Mouse (Mus musculus): ENCODE data around the gene Tenm3.

Gene Tenm3

GRCm38 (mm10) chr8:48376774-48377173, 467.0 kb downstream of the Tenm3 start:
- CTCF ChIA-PET: no interaction called here

GRCm38 (mm10) chr8:48375183-48375582, 468.6 kb downstream of the Tenm3 start:
- POLR2A ChIA-PET: interaction anchor here in 1 of 4 experiments (1.2 kb wide), 1 partner anchor 25 kb away, joined by 3 read pairs; no protein-coding TSS in a partner anchor
- CTCF ChIA-PET: no interaction called here

More at GRCm38 (mm10) chr8:48376774-48377173, 467.0 kb downstream of the Tenm3 start:
- POLR2A ChIA-PET: no interaction called here

- CTCF ChIA-PET: no interaction called here
- POLR2A ChIA-PET: interaction anchor here in 1 of 4 experiments (1.1 kb wide), 1 partner anchor 13 kb away, joined by 3 read pairs; no protein-coding TSS in a partner anchor
Measured at GRCm38 (mm10) chr8:48373404-48373803, 470.3 kb downstream of the Tenm3 start.

- POLR2A ChIA-PET: no interaction called here
- CTCF ChIA-PET: no interaction called here
Measured at GRCm38 (mm10) chr8:48367164-48367563, 476.6 kb downstream of the Tenm3 start.

GRCm38 (mm10) chr8:48356849-48357248, 486.9 kb downstream of the Tenm3 start:
- ChIA-PET POLR2A (no interaction called here), CTCF (no interaction called here)

GRCm38 (mm10) chr8:48353458-48353857, 490.3 kb downstream of the Tenm3 start:
- POLR2A ChIA-PET: no interaction called here

GRCm38 (mm10) chr8:48348901-48349300, 494.9 kb downstream of the Tenm3 start:
- ChIA-PET POLR2A (no interaction called here), CTCF (no interaction called here)

More at GRCm38 (mm10) chr8:48353458-48353857, 490.3 kb downstream of the Tenm3 start:
- CTCF ChIA-PET: interaction anchor here in 1 of 4 experiments (0.6 kb wide), 1 partner anchor 256 kb away, joined by 3 read pairs; no protein-coding TSS in a partner anchor

GRCm38 (mm10) chr8:48348386-48348785, 495.4 kb downstream of the Tenm3 start:
- ChIA-PET POLR2A (interaction anchor here in 1 of 4 experiments (1.5 kb wide), 1 partner anchor 37 kb away, joined by 3 read pairs; no protein-coding TSS in a partner anchor), CTCF (no interaction called here)

- ChIA-PET POLR2A (interaction anchor here in 1 of 4 experiments (0.6 kb wide), 1 partner anchor 156 kb away, joined by 3 read pairs; no protein-coding TSS in a partner anchor), CTCF (no interaction called here)
Measured at GRCm38 (mm10) chr8:48343067-48343420, 500.7 kb downstream of the Tenm3 start.

- CTCF ChIA-PET: no interaction called here
- POLR2A ChIA-PET: interaction anchor here in 1 of 4 experiments (0.6 kb wide), 1 partner anchor 157 kb away, joined by 3 read pairs; no protein-coding TSS in a partner anchor
Measured at GRCm38 (mm10) chr8:48342321-48343066, 501.3 kb downstream of the Tenm3 start.

GRCm38 (mm10) chr8:48341692-48342091, 502.1 kb downstream of the Tenm3 start:
- POLR2A ChIA-PET: no interaction called here
- CTCF ChIA-PET: interaction anchor here in 1 of 4 experiments (0.7 kb wide), 1 partner anchor 1315 kb away, joined by 3 read pairs; no protein-coding TSS in a partner anchor

- ChIA-PET CTCF (interaction anchor here in 1 of 4 experiments (0.7 kb wide), 1 partner anchor 1315 kb away, joined by 3 read pairs; no protein-coding TSS in a partner anchor), POLR2A (no interaction called here)
Measured at GRCm38 (mm10) chr8:48341276-48341675, 502.5 kb downstream of the Tenm3 start.

GRCm38 (mm10) chr8:48322655-48323265, 521.0 kb downstream of the Tenm3 start:
- CTCF ChIA-PET: interaction anchor here in 2 of 4 experiments (0.6 kb wide), 2 partner anchors 298 to 301 kb away, joined by 3 to 11 read pairs; no protein-coding TSS in a partner anchor
- POLR2A ChIA-PET: interaction anchor here in 2 of 4 experiments (0.6 to 0.8 kb wide), 2 partner anchors 14 to 177 kb away, joined by 3 to 4 read pairs; no protein-coding TSS in a partner anchor

GRCm38 (mm10) chr8:48322240-48322639, 521.5 kb downstream of the Tenm3 start:
- POLR2A ChIA-PET: interaction anchor here in 1 of 4 experiments (0.6 kb wide), 1 partner anchor 177 kb away, joined by 4 read pairs; no protein-coding TSS in a partner anchor
- CTCF ChIA-PET: interaction anchor here in 1 of 4 experiments (0.6 kb wide), 1 partner anchor 298 kb away, joined by 3 read pairs; no protein-coding TSS in a partner anchor

GRCm38 (mm10) chr8:48319674-48320073, 524.1 kb downstream of the Tenm3 start:
- POLR2A ChIA-PET: no interaction called here
- CTCF ChIA-PET: no interaction called here

- ChIA-PET CTCF (interaction anchor here in 1 of 4 experiments (0.5 kb wide), 1 partner anchor 1077 kb away, joined by 3 read pairs; no protein-coding TSS in a partner anchor), POLR2A (interaction anchor here in 1 of 4 experiments (0.5 to 1.4 kb wide), 2 partner anchors 9 to 12 kb away, joined by 3 to 4 read pairs; no protein-coding TSS in a partner anchor)
Measured at GRCm38 (mm10) chr8:48317498-48317897, 526.3 kb downstream of the Tenm3 start.

- CTCF ChIA-PET: interaction anchor here in 1 of 4 experiments (0.7 to 0.9 kb wide), 2 partner anchors 335 to 720 kb away, joined by 3 to 5 read pairs; no protein-coding TSS in a partner anchor
Measured at GRCm38 (mm10) chr8:48315605-48316004, 528.1 kb downstream of the Tenm3 start.

GRCm38 (mm10) chr8:48313985-48314368, 529.8 kb downstream of the Tenm3 start:
- ChIA-PET POLR2A (no interaction called here), CTCF (no interaction called here)

More at GRCm38 (mm10) chr8:48315605-48316004, 528.1 kb downstream of the Tenm3 start:
- POLR2A ChIA-PET: interaction anchor here in 1 of 4 experiments (0.6 kb wide), 2 partner anchors 54 to 261 kb away, joined by 3 to 5 read pairs; no protein-coding TSS in a partner anchor

GRCm38 (mm10) chr8:48313210-48313984, 530.4 kb downstream of the Tenm3 start:
- ChIA-PET POLR2A (no interaction called here), CTCF (no interaction called here)

Data from embryonic stem cell, embryonic (primary cell).